Mouse (Mus musculus) cerebellum, postnatal 4 days (tissue): ENCODE data around the gene Med12l.

Experiments
- DNase-seq, 2 experiments: peaks; one replicate each; pipeline ENCODE4 v3.0.0; 2022; ENCODE audit warnings: low spot score in 2 of 2, mixed read lengths in 1 of 2

The Med12l gene

DNA sequence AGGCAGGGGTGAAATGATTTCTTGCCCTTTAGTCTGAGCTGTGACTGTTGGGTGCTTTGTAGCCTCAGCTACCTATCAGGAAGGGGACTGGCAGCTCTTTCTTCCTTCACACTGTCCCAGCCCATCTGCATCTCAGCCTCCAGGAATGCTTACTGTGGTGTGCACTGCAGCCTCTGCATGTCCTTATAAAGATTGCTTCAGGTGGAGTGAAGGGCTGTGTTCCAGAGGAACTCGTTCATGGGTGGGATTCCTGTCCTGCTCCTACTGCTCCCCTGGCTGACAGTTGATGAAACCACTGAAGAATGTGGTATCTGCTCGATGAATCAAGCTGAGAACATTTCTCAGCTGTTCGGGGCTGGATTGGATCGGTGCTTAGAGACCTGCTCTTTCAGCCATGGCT is 181.7 kb downstream of the Med12l start:
- no peak for DNase-seq

- no peak for DNase-seq
Observed at GRCm38 (mm10) chr3:59191674-59192073, 186.0 kb downstream of the Med12l start.

GRCm38 (mm10) chr3:59194099-59194498 is 188.5 kb downstream of the Med12l start:
- no peak for DNase-seq

DNA sequence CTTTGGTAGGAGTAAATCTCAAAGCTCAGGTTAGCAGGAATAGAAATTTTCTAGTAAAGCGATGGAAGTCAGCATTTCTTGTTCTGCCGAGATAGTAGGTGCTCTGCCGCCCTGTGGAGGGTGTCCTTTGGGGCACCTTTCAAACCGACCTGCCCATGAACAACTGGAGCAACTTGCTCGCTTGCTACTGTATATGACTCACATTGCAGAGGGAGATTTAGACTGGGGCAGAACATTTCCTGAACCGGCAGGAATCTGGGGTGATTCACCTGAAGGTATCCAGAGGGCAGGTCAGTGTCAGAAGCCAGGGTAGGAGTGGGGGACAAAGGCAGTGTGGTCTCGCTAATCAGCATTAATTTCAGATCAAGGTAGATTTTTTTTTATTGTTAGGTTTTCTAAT is 189.3 kb downstream of the Med12l start, which contains the start of gene Gpr87:
Gene Gpr87, minus strand, starts transcription at position 167 of the 400 bp plus-strand sequence.
- DNase-seq: no peak

DNA sequence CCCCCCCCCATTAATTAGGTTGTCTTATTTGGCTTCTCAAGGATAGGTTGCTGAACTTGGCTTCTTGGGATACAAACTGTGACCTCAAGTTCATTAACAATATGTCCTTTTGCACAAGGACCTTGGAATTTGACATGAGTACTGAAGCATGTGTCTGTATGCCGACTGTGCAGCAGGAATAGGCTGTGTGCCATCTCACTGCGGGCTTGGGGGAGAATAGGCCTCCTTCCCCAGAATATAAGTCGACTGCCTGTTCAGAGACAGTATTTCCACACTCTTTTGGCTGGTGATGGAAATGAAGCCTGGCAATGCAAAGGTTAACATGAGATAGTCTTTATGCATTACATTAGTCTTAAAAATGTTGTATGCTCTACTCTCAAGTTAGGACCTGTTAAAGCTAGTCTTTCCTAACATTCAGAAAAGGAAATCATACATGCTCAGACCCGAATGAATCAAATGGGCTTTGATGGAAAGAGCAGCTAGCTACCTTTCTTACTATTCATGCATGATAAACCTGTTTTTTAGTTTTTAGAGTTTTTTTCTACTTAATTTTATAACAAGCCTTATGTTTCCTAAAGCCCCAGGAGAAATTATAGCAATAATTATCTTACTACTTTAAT is 191.8 kb downstream of the Med12l start:
- no peak for DNase-seq

DNA sequence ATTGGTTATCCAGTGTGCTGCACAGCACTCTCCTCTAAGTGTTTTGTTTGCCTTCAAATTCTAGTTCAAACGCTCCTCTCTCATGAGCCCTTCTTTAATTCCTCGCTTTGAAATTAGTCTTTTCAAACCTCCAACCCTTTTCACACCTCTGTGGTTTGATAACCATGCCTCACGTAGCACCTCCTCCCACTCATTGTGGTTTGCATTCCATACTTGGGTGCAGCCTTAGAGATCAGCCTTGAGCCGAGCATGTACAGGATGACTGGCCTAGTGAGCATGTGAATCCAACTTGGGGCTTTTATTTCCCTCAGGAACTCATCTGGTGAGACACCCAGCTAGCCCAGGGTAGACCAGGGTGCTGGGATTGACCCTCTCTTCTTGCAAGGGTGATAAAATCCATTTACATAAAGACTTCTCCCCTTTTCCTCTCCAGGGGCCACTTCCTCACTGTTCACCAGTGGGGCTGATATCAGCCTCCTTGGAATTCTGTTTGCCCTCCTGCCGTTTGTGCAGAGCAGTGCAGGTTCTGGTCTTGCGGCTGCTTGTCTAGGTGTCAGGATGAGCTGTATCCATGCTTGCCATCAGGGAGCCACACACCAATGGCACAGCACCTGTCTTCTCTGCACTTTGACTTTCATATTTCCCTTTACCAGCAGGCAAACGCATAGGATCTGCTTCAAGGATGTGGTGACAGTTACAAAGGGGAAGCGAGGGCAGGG is 198.3 kb downstream of the Med12l start:
- no peak for DNase-seq

DNA sequence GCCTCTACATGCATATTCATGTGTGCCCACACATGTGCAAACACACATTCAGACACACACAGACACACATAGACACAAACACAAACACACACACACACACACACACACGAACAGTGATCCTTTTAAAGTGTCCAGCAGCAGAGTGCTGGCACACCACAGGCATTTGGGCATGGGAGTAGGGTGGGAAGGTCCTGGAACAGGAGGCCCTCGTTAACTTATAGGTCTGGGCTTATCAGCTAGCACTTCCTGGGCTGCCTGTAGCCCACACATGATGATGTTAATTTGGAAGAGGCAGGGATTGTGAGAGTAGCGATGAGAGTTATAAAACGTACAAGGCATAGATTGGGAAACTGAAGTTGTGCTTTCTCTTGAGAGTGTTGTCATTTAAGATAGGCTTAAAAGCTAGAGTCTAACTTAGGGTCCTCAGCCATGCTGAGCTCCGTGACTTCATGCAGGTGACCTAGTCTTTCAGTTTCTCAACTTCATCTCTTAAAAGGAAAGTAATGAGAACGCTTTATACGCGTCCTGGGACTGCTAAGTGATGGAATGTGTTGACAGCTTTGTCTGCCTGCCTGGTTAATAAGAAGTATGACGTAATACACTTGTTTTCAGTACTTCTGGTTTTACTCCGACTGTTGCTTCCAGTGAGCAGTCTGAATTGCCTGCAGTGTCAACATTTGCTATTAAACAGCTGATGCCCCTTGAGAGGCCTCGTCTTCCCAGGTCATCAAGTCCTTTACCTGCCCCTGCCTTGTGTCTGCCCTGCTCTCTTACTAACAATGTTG is 199.3 kb downstream of the Med12l start:
- no peak for DNase-seq

GRCm38 (mm10) chr3:59205941-59206340 is 200.3 kb downstream of the Med12l start:
- DNase-seq: no peak

DNA sequence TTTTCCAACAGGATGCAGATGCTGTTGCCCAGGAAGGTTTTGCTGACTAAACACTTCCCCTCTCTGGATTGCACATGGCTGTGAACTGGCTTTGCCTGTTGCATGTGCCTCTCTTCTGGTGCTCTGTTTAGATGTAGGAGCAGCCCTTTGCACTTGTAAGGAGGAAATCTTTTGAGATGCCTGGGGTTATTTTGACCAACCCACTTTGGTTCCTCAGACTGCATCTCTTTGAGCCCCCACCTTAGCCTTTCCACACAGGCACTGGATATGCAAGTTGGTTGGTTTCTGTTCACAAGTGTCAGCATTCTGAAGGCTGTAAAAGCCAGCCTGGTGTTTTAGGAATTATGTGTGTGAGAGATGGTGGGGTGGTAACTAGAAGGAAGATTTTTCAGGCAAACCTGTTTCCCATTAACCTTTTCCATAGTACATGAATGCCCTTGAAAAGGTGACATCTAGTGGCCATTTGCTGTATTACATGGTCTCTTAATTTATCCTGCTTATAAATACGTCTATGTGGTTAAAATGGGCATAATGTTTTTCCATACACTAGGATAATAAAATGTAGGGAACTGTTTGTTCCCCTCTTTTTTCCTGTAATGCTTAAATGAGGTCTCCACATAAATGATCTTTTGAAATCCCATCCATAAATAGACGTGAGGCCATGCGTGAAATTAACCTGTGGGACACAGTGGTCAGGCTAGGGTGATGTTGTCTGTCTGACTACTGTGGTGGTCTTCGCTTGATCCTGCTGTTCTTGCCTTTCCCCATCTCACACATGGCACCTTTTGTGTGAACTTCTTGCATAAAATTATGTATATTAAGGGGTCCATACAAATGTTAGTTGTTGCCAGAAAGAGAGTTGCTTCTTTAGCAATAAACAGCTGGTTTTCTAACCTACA is 203.3 kb downstream of the Med12l start:
- peak in 1 of 2 experiments; percentile 12 for DNase-seq

- no peak for DNase-seq
Observed at GRCm38 (mm10) chr3:59210089-59210488, 204.5 kb downstream of the Med12l start.

DNA sequence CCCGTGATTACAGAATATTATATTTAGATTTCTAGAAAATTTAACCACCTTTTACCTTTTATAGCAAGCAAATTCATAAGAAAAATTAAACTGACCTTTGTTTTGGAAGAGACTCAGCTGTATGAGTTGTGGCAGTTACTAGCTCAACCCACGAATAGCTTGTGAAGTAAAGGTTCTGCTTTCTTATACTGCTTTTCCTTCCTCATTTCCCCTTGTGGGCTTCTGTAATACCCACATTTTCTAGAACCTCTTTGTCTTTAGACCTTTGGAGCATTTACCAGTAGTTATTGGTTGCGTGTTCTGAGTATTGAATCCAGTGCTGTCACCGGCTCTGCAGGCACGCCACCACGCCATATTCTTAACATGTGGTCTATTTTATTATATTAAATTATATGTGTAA is 205.1 kb downstream of the Med12l start, which contains the start of gene P2ry13:
Gene P2ry13, minus strand, starts transcription at position 156 of the 400 bp plus-strand sequence.
- no peak for DNase-seq

DNA sequence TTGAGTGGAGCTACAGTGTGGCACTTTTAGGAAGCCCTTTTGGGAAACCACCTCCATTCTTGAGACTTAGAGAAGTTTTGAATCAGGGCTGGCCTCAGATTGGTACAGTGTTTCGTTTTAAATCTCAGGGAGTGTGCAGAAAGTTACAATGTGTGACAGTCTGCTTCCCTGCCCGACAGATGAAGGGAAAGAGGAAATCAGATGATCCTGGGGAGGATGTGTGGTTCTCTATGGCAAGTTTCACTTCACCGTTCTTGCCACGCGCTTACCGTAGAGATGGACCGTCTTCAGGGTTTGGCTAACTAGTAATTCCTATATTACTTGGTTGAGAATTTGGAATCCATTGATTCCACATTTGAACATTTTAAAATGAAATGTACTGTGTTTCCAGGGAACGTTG is 206.2 kb downstream of the Med12l start:
- DNase-seq: no peak

DNA sequence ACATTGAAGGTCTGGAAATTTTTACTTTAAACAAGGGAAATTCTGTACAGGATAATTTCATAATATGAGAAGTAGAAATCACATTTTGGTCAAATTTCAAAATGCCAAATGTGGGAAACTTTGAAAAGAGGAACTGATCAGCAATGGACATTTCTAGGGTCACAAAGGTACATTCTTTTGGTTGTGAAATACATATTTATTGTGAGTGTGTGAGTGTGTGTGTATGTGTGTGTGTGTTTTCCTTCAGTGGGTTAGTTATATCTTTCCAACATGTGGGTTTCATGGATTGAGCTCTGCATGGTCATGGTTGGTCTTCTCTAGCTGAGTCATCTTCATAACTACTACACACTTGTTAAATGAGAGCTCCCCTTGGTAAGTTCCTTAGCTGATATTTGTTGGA is 206.8 kb downstream of the Med12l start:
- DNase-seq: no peak

GRCm38 (mm10) chr3:59217211-59217610 is 211.6 kb downstream of the Med12l start:
- DNase-seq: no peak

DNA sequence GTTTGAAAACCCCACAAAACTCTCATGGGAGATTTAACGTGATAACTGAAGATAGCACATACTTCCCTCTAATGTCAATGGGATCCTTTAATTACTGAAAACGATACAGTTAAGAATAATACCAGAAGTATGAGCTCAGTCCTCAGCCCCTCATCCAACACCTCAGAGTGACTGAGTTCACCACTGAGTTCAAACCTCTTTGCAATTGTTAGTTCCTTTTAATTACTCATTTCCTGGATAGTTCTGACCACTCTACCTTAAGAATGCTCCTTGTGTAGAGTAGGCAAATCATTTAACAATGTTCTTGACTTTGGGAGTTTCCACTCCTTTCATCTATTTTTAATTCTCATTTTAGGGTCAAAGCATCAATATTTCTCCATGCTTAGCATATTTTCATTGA is 213.7 kb downstream of the Med12l start:
- DNase-seq: no peak

DNA sequence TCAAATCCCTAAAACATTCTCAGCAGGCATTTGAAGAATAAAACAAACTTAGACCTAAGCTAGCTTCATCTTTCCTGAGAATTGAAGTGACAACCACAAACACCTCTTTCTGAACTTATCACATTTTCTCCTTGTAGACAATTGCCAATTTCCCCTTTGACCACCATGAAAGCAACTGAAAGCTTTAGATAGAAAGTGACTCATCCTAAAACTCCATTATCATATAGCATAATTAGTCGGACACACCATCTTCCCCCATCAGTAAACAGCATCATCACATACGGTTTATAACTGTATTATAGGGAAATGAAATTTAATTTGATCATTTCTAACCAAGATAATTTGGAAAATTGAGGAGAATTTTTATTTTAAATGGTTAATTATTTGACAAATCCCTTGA is 216.7 kb downstream of the Med12l start:
- no peak for DNase-seq

GRCm38 (mm10) chr3:59225411-59225810 is 219.8 kb downstream of the Med12l start:
- no peak for DNase-seq

DNA sequence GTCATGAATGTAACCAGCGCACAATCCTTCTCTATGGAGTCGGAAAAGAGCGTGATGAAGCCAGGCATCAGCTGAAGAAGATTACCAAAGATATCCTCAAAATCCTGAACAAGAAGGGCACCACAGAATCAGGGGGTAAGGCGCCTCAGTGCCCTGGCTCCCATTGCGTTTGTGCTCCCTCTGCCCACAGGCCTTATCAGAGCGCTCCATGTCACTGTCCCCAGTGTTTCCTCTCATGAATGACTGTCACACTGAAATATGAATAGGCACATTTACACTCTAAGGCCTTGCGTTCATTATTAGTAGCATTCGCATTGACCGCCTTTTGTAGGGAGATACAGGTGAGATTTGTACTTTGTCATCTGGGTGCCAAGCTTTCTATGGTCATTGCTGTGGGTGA is 222.1 kb downstream of the Med12l start:
- no peak for DNase-seq

DNA sequence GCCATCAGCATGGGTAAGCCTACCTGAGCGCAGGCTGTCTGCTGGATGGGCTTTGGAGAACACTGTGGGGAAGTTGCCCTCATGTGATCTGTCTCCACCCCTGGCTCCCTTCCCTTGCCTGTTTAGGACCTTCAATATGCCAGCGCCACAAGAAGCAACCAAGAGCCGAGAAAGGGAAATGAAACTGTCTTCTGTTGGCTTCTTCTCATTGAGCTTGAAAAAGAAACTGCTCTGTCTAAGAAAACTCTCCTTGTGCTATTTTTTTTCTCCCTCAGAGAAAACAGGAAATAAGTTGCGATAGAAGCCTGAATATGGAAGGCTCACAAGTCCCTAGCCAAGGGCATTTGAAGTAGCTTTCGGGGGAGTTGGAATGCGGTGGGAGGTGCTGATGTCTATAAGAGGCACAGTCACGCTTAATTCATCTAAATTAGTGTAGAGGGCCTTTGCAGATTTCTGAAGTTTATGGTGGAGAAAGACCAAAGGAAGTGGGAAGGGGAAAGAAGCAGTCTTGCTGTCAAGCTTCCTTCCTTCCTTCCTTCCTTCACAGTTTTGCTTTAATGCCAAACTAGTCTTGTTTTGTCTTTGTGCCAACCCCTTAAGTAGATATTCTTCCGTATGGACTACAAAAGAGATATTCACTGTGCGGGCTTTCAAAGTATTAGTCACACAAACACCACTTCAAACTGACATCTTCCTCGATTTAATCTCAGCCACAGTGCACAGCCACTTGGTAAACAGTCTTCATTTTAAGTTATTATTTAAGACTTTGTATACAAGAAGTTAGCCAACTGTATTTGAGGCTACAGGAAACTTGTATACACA is 223.3 kb downstream of the Med12l start:
- no peak for DNase-seq

- no peak for DNase-seq
Observed at GRCm38 (mm10) chr3:59230912-59231311, 225.3 kb downstream of the Med12l start.

DNA sequence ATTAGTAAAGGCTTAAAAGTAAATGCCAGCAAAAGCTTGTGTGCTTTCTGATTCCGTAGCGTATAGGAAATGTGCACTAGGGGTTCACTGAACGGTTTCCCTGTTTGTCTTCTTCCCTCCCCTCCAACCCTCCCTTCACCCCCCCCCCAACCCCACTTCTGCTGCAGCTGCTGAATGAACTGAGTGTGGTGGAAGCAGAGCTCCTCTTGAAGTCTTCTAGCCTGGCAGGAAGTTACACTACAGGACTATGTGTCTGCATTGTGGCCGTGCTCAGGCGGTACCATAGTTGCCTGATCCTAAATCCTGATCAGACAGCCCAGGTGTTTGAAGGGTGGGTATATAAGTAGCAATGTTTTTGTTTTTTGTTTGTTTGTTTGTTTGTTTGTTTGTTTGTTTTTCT is 229.3 kb downstream of the Med12l start:
- no peak for DNase-seq
